Mouse (Mus musculus) liver, adult 2 months (tissue): ENCODE measurements at regions not wholly inside any gene's neighbourhood (a gene's known extent, or its start where the extent isn't known, plus 50 kb on each side); places are given as distances from the start of the nearest gene placed in this dataset.

Experiments
- CTCF ChIP-seq: fragments of 200-500 bp; IDR thresholded peaks from 2 replicates; pipeline ENCODE4 v1.5.1; 2011; ENCODE audit warnings: low read depth, low read length, control low read depth
- POLR2A ChIP-seq: fragments of 200-500 bp; IDR thresholded peaks from 2 replicates; pipeline ENCODE4 v1.6.1; 2011; ENCODE audit warnings: low read length, control low read depth; ENCODE audit not compliant: insufficient read depth; ENCODE audit errors: extremely low read depth

DNA sequence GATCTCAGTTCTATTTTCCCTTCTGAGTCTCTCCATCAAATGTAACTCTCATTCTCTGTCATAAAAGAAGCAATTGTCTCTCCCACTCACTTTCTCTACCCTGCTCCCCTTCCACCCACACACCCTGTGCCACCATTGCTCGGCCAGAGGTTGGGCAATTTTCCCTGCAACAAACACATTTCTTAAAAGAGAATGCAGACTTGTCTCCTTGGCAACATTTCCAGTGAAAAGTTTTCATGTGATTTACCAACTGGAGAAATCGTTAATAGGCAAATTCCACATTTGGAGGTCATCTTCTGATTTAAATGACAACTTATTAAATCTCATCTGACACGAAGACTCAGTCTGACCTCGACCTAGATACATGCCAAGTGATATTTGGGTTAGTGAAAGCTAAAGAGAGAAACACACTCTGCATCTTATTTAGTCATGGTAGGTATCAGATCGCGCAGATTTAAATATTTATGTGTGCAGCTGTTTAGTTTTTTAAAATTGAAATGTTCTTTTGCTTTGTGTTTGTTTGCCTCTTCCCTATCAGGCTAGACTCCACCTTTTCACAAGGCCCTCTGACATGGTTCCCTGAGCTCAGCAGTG, 568.1 kb downstream of the 1190002N15Rik start:
- TF ChIP-seq CTCF = no peak
- TF ChIP-seq POLR2A = no peak
